Mouse (Mus musculus) MEL (cell line): ENCODE results near the gene Ints7. TPM values are rescaled to one million over a fixed set of nuclear protein-coding genes. Genes with fewer than 3 reads are reported as not detected.

ENCODE experiments used
- DNase-seq: peaks from one replicate; pipeline ENCODE4 v3.0.0; 2011; ENCODE audit warnings: low read depth, low spot score
- H3K27ac ChIP-seq: 2 replicates; pipeline ENCODE4 v1.5.1; 2012; ENCODE audit warnings: low read depth, mild to moderate bottlenecking, control low read depth, low read length, moderate library complexity; ENCODE audit not compliant: control insufficient read depth
- H3K27me3 ChIP-seq, 2 experiments: fragments of 150-350 bp in 1 of 2; sonication (generic) in 1 of 2; 2 replicates each; pipeline ENCODE4 v1.6.1; 2012; ENCODE audit warnings: low read length in 2 of 2, mild to moderate bottlenecking in 2 of 2, improper control_type of control experiment in 1 of 2, moderate library complexity in 1 of 2; ENCODE audit not compliant: insufficient read depth in 2 of 2, control insufficient read depth in 1 of 2
- H3K36me3 ChIP-seq, 2 experiments: 2 replicates each; pipeline ENCODE4 v1.6.1; 2012 to 2014; ENCODE audit warnings: low read length in 2 of 2, improper control_type of control experiment in 1 of 2, inconsistent platforms in 1 of 2, mild to moderate bottlenecking in 1 of 2; ENCODE audit not compliant: insufficient read depth in 2 of 2, control insufficient read depth in 1 of 2
- H3K4me1 ChIP-seq, 2 experiments: fragments of 150-350 bp in 1 of 2; sonication (generic) in 1 of 2; 2 replicates each; pipeline ENCODE4 v1.6.1; 2012; ENCODE audit warnings: low read length in 2 of 2, improper control_type of control experiment in 1 of 2, mild to moderate bottlenecking in 1 of 2; ENCODE audit not compliant: insufficient read depth in 2 of 2, control insufficient read depth in 1 of 2
- H3K4me3 ChIP-seq, 2 experiments: fragments of 150-350 bp in 1 of 2; sonication (generic) in 1 of 2; 2 replicates each; pipeline ENCODE4 v1.5.1; 2012; ENCODE audit warnings: low read depth in 2 of 2, low read length in 2 of 2, mild to moderate bottlenecking in 2 of 2, moderate library complexity in 2 of 2, control low read depth in 1 of 2, improper control_type of control experiment in 1 of 2; ENCODE audit not compliant: control insufficient read depth in 1 of 2, insufficient read depth in 1 of 2
- H3K79me2 ChIP-seq: 2 replicates; pipeline ENCODE4 v1.6.1; 2012; ENCODE audit warnings: mild to moderate bottlenecking, low read length, moderate library complexity; ENCODE audit not compliant: control insufficient read depth, poor library complexity, insufficient read depth
- H3K9ac ChIP-seq: 2 replicates; pipeline ENCODE4 v1.6.1; 2012; ENCODE audit warnings: low read depth, mild to moderate bottlenecking, control low read depth, low read length, moderate library complexity; ENCODE audit not compliant: control insufficient read depth, poor library complexity, severe bottlenecking
- H3K9me3 ChIP-seq: fragments of 150-350 bp; sonication (generic); replicated peaks from 2 replicates; pipeline ENCODE4 v1.6.1; 2012; ENCODE audit warnings: mild to moderate bottlenecking, low read length, improper control_type of control experiment, moderate library complexity; ENCODE audit not compliant: insufficient read depth
- BHLHE40 ChIP-seq: IDR thresholded peaks from 2 replicates; pipeline ENCODE4 v1.6.1; 2012; ENCODE audit warnings: low read depth, mild to moderate bottlenecking, inconsistent platforms, low read length, improper control_type of control experiment, borderline replicate concordance
- CHD1 ChIP-seq: IDR thresholded peaks from 2 replicates; pipeline ENCODE4 v1.6.1; 2012; ENCODE audit warnings: low read depth, mild to moderate bottlenecking, inconsistent platforms, low read length, improper control_type of control experiment
- CHD2 ChIP-seq: IDR thresholded peaks from 2 replicates; pipeline ENCODE4 v1.6.1; 2011; ENCODE audit warnings: low read length, improper control_type of control experiment
- E2F4 ChIP-seq: IDR thresholded peaks from 2 replicates; pipeline ENCODE4 v1.6.1; 2011; ENCODE audit warnings: low read depth, low read length, improper control_type of control experiment, borderline replicate concordance
- EP300 ChIP-seq, 2 experiments: IDR thresholded peaks; 2 replicates each; pipeline ENCODE4 v1.6.1; 2011; ENCODE audit warnings: improper control_type of control experiment in 2 of 2, low read length in 2 of 2, low read depth in 1 of 2, mild to moderate bottlenecking in 1 of 2
- ETS1 ChIP-seq: IDR thresholded peaks from 2 replicates; pipeline ENCODE4 v1.6.1; 2012; ENCODE audit warnings: low read depth, mild to moderate bottlenecking, inconsistent platforms, low read length, improper control_type of control experiment, moderate library complexity
- GABPA ChIP-seq: IDR thresholded peaks from 2 replicates; pipeline ENCODE4 v1.6.1; 2012; ENCODE audit warnings: low read depth, mild to moderate bottlenecking, inconsistent platforms, low read length, improper control_type of control experiment, moderate library complexity
- HCFC1 ChIP-seq: IDR thresholded peaks from 2 replicates; pipeline ENCODE4 v1.6.1; 2012; ENCODE audit warnings: low read depth, mild to moderate bottlenecking, inconsistent platforms, low read length, improper control_type of control experiment, moderate library complexity
- JUND ChIP-seq: IDR thresholded peaks from 2 replicates; pipeline ENCODE4 v1.6.1; 2011; ENCODE audit warnings: low read depth, mild to moderate bottlenecking, improper control_type of control experiment, low read length
- KAT2A ChIP-seq: conservative IDR thresholded peaks from 2 replicates; pipeline ENCODE4 v1.6.1; 2012; ENCODE audit warnings: low read depth, low read length, improper control_type of control experiment, inconsistent platforms
- MAFK ChIP-seq: IDR thresholded peaks from 2 replicates; pipeline ENCODE4 v1.6.1; 2011; ENCODE audit warnings: low read depth, mild to moderate bottlenecking, low read length, improper control_type of control experiment, borderline replicate concordance
- MXI1 ChIP-seq: IDR thresholded peaks from 2 replicates; pipeline ENCODE4 v1.6.1; 2011; ENCODE audit warnings: mild to moderate bottlenecking, low read depth, low read length, improper control_type of control experiment
- MYB ChIP-seq: IDR thresholded peaks from 2 replicates; pipeline ENCODE4 v1.6.1; 2011; ENCODE audit warnings: mild to moderate bottlenecking, low read depth, low read length, improper control_type of control experiment
- MYC ChIP-seq: IDR thresholded peaks from 2 replicates; pipeline ENCODE4 v1.6.1; 2011; ENCODE audit warnings: low read depth, mild to moderate bottlenecking, low read length, improper control_type of control experiment, moderate library complexity
- POLR2A ChIP-seq, 2 experiments: IDR thresholded peaks; 2 replicates each; pipeline ENCODE4 v1.6.1; 2011 to 2012; ENCODE audit warnings: low read length in 2 of 2, mild to moderate bottlenecking in 2 of 2, control low read depth in 1 of 2, improper control_type of control experiment in 1 of 2, low read depth in 1 of 2, moderate library complexity in 1 of 2; ENCODE audit not compliant: control insufficient read depth in 1 of 2, insufficient read depth in 1 of 2, poor library complexity in 1 of 2
- POLR2AphosphoS2 ChIP-seq: IDR thresholded peaks from 2 replicates; pipeline ENCODE4 v1.6.1; 2011; ENCODE audit warnings: low read length, improper control_type of control experiment
- POLR2AphosphoS5 ChIP-seq: IDR thresholded peaks from 2 replicates; pipeline ENCODE4 v1.6.1; 2012; ENCODE audit warnings: low read depth, borderline replicate concordance, mild to moderate bottlenecking, inconsistent platforms, low read length, moderate library complexity, mixed read lengths
- SMC3 ChIP-seq: IDR thresholded peaks from 2 replicates; pipeline ENCODE4 v1.6.1; 2011; ENCODE audit warnings: low read depth, low read length, improper control_type of control experiment
- TAL1 ChIP-seq: IDR thresholded peaks from 2 replicates; pipeline ENCODE4 v1.6.1; 2012; ENCODE audit warnings: mild to moderate bottlenecking, inconsistent platforms, low read length, moderate library complexity, mixed read lengths
- TBP ChIP-seq: IDR thresholded peaks from 2 replicates; pipeline ENCODE4 v1.8.0; 2011; ENCODE audit warnings: low read depth, low read length, improper control_type of control experiment
- UBTF ChIP-seq: IDR thresholded peaks from 2 replicates; pipeline ENCODE4 v1.6.1; 2012; ENCODE audit warnings: low read depth, mild to moderate bottlenecking, inconsistent platforms, low read length, improper control_type of control experiment, moderate library complexity, borderline replicate concordance; ENCODE audit not compliant: insufficient read depth
- USF2 ChIP-seq, 2 experiments: IDR thresholded peaks; 2 replicates each; pipeline ENCODE4 v1.6.1; 2011 to 2012; ENCODE audit warnings: improper control_type of control experiment in 2 of 2, low read length in 2 of 2, borderline replicate concordance in 1 of 2, inconsistent platforms in 1 of 2, low read depth in 1 of 2, mild to moderate bottlenecking in 1 of 2; ENCODE audit not compliant: insufficient read depth in 1 of 2
- ZC3H11A ChIP-seq: IDR thresholded peaks from 2 replicates; pipeline ENCODE4 v1.6.1; 2012; ENCODE audit warnings: low read depth, mild to moderate bottlenecking, inconsistent platforms, low read length, improper control_type of control experiment
- ZKSCAN1 ChIP-seq: IDR thresholded peaks from 2 replicates; pipeline ENCODE4 v1.6.1; 2012; ENCODE audit warnings: low read depth, mild to moderate bottlenecking, inconsistent platforms, low read length, improper control_type of control experiment, moderate library complexity
- ZMIZ1 ChIP-seq: IDR thresholded peaks from 2 replicates; pipeline ENCODE4 v1.6.1; 2012; ENCODE audit warnings: low read depth, mild to moderate bottlenecking, inconsistent platforms, low read length, improper control_type of control experiment, moderate library complexity
- ZNF384 ChIP-seq: IDR thresholded peaks from 2 replicates; pipeline ENCODE4 v1.6.1; 2012; ENCODE audit warnings: low read depth, mild to moderate bottlenecking, inconsistent platforms, low read length, improper control_type of control experiment
- polyA plus RNA-seq, 2 experiments: library from polyadenylated mRNA; stranded (reverse) in 1 of 2; unstranded in 1 of 2; fragments of >175 nt in 1 of 2; fragments of >200 nt in 1 of 2; gene quantifications; 2 replicates each; pipeline versions ENCODE4 v1.2.1 to v1.2.4; 2012; ENCODE audit warnings: low replicate concordance in 2 of 2, low read depth in 1 of 2; ENCODE audit not compliant: insufficient read length in 2 of 2, insufficient read depth in 1 of 2, missing spikeins in 1 of 2
- total RNA-seq: library from RNA; depleted of rRNA; stranded (reverse); fragments of 300-350 nt; gene quantifications from 2 replicates; pipeline ENCODE4 v1.2.3, GENCODE M21; 2012

The Ints7 gene
- total and polyA plus RNA-seq, 3 experiments: 44.2 to 84.5 (median 83.5) TPM

DNA sequence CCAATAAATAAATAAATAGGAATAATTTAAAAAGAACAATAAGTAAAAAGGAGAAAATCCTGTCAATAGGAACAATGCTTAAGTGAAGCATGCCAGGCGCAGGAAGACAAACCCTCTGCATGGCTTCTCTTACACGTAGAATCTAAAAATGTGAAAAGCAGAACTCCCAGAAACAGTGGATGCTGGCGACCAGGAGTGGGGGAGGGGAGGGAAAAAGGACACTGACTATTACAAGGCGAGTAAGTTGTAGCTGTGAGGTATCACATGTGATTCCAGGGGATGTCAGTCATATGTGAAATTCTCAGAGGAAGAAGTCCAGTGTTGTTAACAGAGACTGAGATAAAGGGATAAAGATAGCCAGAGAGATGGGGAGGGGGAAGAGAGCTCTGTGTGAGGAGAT lies 67.5 kb downstream of the Ints7 start:
- no peak overlapping the region for H3K4me3 ChIP-seq
- TF ChIP-seq POLR2AphosphoS5: no peak
- no peak for TF ChIP-seq ZNF384
- no peak for TF ChIP-seq MYC
- TF ChIP-seq POLR2AphosphoS2: no peak
- TF ChIP-seq HCFC1: no peak
- TF ChIP-seq ZC3H11A: no peak
- no peak for TF ChIP-seq MAFK
- no peak for TF ChIP-seq MYB
- TF ChIP-seq ZKSCAN1: no peak
- no peak for TF ChIP-seq TBP
- no peak for TF ChIP-seq CHD2
- no peak for TF ChIP-seq TAL1
- TF ChIP-seq ETS1: no peak
- TF ChIP-seq USF2 (IDR thresholded peaks at IDR 0.05; ENCODE audit: borderline replicate concordance in 1 of 2, insufficient read depth in 1 of 2, low read depth in 1 of 2, low read length in 2 of 2): no peak
- no peak for TF ChIP-seq EP300 (IDR thresholded peaks at IDR 0.05; ENCODE audit: low read depth in 1 of 2, low read length in 2 of 2)
- H3K4me1 ChIP-seq: no peaks in the 10 kb centered on the region
- peaks cover 12 to 14% of the 10 kb centered on the region in 2 experiments for H3K27me3 ChIP-seq
- H3K9ac ChIP-seq: no peak overlapping the region
- H3K79me2 ChIP-seq: no peaks in the 10 kb centered on the region
- no peaks in the 10 kb centered on the region for H3K9me3 ChIP-seq
- DNase-seq: no peak
- H3K27ac ChIP-seq: no peak overlapping the region
- no peaks in the 10 kb centered on the region for H3K36me3 ChIP-seq

DNA sequence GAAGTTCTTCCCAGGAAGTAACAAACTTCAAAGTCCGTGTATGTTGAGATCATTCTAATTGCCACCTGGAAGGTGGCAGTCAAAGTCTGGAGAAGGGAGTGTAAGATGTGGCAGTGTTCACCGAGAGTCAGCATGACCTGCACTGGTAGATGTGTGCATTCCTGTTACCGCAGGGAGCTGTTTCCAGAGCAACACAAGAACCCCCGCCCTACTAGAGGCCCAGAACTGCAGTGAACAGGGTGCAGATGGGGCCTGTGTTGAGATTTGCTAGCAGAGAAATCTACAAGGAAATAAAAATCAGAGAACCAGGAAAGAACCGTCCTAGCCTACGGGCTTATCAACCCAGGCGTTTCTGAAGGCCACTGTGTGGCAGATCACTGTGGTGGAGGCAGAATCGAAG lies 70.5 kb downstream of the Ints7 start:
- Histone ChIP-seq H3K9ac (no peak overlapping the region), H3K79me2 (no peaks in the 10 kb centered on the region), H3K36me3 (no peaks in the 10 kb centered on the region)
- TF ChIP-seq UBTF (no peak), MYC (no peak), KAT2A (no peak), GABPA (no peak), ZMIZ1 (no peak), ETS1 (no peak), CHD2 (no peak), CHD1 (no peak), POLR2AphosphoS5 (no peak), TAL1 (no peak), POLR2A (IDR thresholded peaks at IDR 0.05; ENCODE audit: control insufficient read depth in 1 of 2, insufficient read depth in 1 of 2, low read depth in 1 of 2, low read length in 2 of 2, poor library complexity in 1 of 2) (no peak), E2F4 (no peak), SMC3 (no peak), BHLHE40 (no peak), POLR2AphosphoS2 (no peak), JUND (no peak), MAFK (no peak), MXI1 (no peak)
- TF ChIP-seq, all 39 proteins: peak for 0
- Histone ChIP-seq H3K4me1 (no peaks in the 10 kb centered on the region), H3K4me3 (no peak overlapping the region), H3K9me3 (no peaks in the 10 kb centered on the region), H3K27ac (no peak overlapping the region), H3K27me3 (peaks cover 9 to 12% of the 10 kb centered on the region in 2 experiments)
- no peak for DNase-seq
